Mouse (Mus musculus) small intestine, adult 2 months (tissue): ENCODE data around the gene Jph3.

Experiments used
- CTCF ChIP-seq: fragments of 200-500 bp; IDR thresholded peaks from 2 replicates; pipeline ENCODE4 v1.5.1; 2012; ENCODE audit warnings: low read depth, mild to moderate bottlenecking, control low read depth, inconsistent platforms, low read length, moderate library complexity, mixed read lengths; ENCODE audit not compliant: insufficient replicate concordance, insufficient read length; ENCODE audit errors: extremely low read depth
- POLR2A ChIP-seq: fragments of 200-500 bp; IDR thresholded peaks from 2 replicates; pipeline ENCODE4 v1.6.1; 2012; ENCODE audit warnings: low read depth, mild to moderate bottlenecking, control low read depth, inconsistent platforms, low read length, moderate library complexity

DNA sequence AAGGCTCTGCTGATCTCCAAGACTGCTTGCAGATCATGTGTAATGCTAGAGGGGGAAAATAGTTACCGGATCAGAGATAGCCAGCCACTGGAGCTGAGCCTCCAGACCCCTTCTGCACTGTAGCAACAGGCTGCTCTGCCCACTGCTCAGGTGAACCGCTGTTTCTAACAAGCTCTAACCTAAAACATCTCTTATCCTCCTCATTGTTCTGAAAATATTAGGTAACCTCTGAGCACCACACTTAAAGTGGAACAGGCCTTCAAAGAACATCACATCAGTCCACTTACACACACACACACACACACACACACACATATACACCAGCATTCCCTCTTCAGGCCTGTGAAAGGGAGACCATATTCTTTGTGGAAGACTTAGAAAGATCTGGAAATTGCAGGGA is 102.6 kb downstream of the Jph3 start:
- TF ChIP-seq CTCF (no peak), POLR2A (no peak)
